Mouse (Mus musculus) c-Kit-positive CD71-negative TER-119-negative erythroid progenitor cells, embryonic 14.5 days (primary cell): Measurements from ENCODE around the gene Smarcb1.
"Not testable (repeated sequence)": the region's sequence is repeated elsewhere in the genome, so short reads cannot be mapped to it uniquely, and the experiment has no call there.

Experiments used
- DNase-seq: peaks from one replicate; pipeline ENCODE4 v3.0.0-alpha.2; 2013; ENCODE audit warnings: low read depth

Smarcb1 gene

GRCm38 (mm10) chr10:75887504-75887903 lies 33.9 kb downstream of the Smarcb1 start:
- not testable (repeated sequence) for DNase-seq

GRCm38 (mm10) chr10:75884742-75885141 lies 36.7 kb downstream of the Smarcb1 start:
- no peak for DNase-seq

- peak; percentile 49 for DNase-seq
These were observed 38.2 kb downstream of the Smarcb1 start for GRCm38 (mm10) chr10:75883232-75883552.

- no peak for DNase-seq
These were observed 38.8 kb downstream of the Smarcb1 start for GRCm38 (mm10) chr10:75882433-75883231.

GRCm38 (mm10) chr10:75881578-75882432 lies 39.6 kb downstream of the Smarcb1 start:
- DNase-seq, result no peak

- no peak for DNase-seq
These were observed 40.4 kb downstream of the Smarcb1 start for GRCm38 (mm10) chr10:75880771-75881577.

GRCm38 (mm10) chr10:75880351-75880750 lies 41.1 kb downstream of the Smarcb1 start:
- no peak for DNase-seq

GRCm38 (mm10) chr10:75878836-75879235 lies 42.6 kb downstream of the Smarcb1 start:
- no peak for DNase-seq

GRCm38 (mm10) chr10:75873543-75874170 lies 47.8 kb downstream of the Smarcb1 start:
- DNase-seq, result no peak

- DNase-seq, result no peak
These were observed 48.4 kb downstream of the Smarcb1 start for GRCm38 (mm10) chr10:75872915-75873542.

- DNase-seq, result no peak
These were observed 49.1 kb downstream of the Smarcb1 start for GRCm38 (mm10) chr10:75872025-75872914.

- no peak for DNase-seq
These were observed 59.8 kb downstream of the Smarcb1 start for GRCm38 (mm10) chr10:75861587-75861986.

- no peak for DNase-seq
These were observed 60.7 kb downstream of the Smarcb1 start for GRCm38 (mm10) chr10:75860746-75861145.

GRCm38 (mm10) chr10:75859786-75860470 lies 61.5 kb downstream of the Smarcb1 start, which contains the start of gene Mif:
Mif (minus strand) TSS chr10:75860240.
- DNase-seq, result peak; percentile 82

GRCm38 (mm10) chr10:75859107-75859746 lies 62.2 kb downstream of the Smarcb1 start:
- DNase-seq, result no peak

- DNase-seq, result no peak
These were observed 63.8 kb downstream of the Smarcb1 start for GRCm38 (mm10) chr10:75857598-75857997.

GRCm38 (mm10) chr10:75856976-75857375 lies 64.4 kb downstream of the Smarcb1 start:
- no peak for DNase-seq

GRCm38 (mm10) chr10:75856155-75856907 lies 65.1 kb downstream of the Smarcb1 start:
- no peak for DNase-seq
